Mouse (Mus musculus): ENCODE data around the gene Ugp2. TPM values are rescaled to one million over a fixed set of nuclear protein-coding genes. Genes with fewer than 3 reads are reported as not detected.

The Ugp2 gene
- polyA plus RNA-seq, 1 experiment from 2014 or later = 92.7 TPM

DNA sequence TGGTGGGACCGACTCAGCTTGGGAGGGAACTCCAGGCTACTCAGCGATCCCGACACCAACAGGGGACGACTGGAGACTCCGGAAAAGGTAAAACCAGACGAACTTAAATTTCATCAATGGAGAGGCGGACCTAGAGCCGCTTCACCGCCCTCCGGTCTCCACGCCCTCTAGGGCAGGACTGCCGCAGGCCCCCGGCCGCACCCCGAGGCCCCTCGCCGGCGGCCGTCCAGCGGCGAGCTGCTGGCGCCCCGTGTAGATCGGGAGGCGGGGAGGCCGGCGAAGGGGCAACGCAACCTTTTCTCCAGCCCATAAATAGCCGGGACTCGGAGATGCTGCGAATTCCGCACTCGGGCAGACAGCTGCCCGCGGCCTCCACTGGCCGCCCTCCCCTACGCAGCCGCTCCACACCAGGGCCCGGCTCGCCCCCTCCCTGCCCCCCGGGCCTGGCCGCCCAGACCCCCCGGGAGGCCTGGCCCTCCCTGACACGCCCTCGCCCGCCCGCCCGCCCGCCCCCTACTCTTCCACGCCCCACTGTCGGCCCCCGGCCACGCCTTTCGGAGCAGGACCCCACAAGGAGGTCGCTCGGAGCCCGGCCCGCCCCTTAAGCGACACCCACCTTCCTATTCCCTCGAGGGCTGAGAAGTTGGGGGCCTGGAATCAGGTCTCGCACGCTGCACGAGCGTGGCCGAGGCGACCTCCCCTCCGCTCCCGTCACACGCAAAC lies 441 bp downstream of the Ugp2 start:
- no peaks in the 10 kb centered on the region for H3K36me3 ChIP-seq
- H3K4me2 ChIP-seq (replicated peaks) = peak overlapping the region; percentile 73
- peak overlapping the region; percentile 96 for H3K27ac ChIP-seq (replicated peaks)
- H3K9ac ChIP-seq = peak overlapping the region; percentile 75
- peaks cover 20% of the 10 kb centered on the region for H3K4me1 ChIP-seq
- H3K27me3 ChIP-seq = no peaks in the 10 kb centered on the region
- peak overlapping the region; percentile 79 for H3K4me3 ChIP-seq (replicated peaks)
- H3K9me3 ChIP-seq (replicated peaks) = no peaks in the 10 kb centered on the region
- WGBS = under 1% methylated on average over 65 of the region's 69 CpGs
- peak; percentile 94 for ATAC-seq (ENCODE audit: insufficient number of reproducible peaks, low FRiP score, low TSS enrichment, low read depth)

DNA sequence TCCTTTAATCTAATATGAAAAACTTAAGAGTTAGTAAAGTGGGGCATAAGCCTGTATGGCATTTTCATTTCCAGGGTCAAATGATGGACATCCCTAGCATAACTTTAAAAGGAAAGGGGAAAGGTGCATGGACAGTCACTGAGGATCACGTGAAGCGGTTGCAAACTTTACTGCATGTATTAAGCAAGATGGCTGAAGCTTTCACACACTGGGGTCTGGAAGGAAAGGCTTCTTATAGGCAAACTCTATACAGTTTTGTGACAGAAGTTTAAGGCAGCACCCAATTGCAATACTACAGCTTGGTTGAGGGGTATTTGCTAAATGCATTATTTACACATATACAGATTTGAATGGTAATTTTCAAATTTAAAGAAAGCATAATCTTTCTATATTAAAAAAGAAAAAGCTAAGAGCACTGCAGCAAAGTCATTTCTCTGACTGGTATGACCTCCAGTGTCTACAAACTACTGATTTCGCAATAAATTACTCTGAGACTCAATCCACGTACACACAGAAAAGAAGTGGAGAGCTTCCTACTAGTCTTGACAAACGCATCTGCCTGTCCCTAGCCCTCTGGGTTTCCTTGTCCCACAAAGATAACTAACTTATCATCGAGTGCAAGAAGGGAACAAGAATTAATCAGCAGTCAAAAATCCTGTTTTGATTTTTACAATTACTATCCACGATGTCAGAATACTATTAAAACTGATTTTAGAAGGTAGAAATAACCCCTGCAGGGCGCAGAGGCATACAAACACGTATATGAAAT lies 1.6 kb downstream of the Ugp2 start:
- no peak for ATAC-seq (ENCODE audit: insufficient number of reproducible peaks, low FRiP score, low TSS enrichment, low read depth)

DNA sequence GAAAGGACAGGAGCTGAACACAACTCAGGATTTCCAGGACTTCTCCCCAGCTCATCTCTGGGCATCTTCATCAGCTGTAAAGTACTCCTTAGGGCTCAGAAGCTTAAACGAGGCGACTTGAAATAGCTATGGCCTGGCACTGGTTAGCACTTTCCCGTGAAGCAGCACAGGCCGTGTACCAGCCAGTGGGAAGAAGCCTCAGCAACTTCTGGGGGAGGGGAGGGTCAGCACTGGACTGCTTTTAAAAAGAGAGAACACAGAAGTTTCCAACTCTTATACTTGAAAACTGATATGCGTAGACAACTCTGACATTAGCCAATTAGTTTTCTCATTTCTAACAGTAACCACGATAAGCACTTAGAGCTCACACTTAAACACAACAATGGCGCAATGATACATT lies 2.5 kb downstream of the Ugp2 start:
- H3K4me3 ChIP-seq (replicated peaks) = peak overlapping the region; percentile 79
- H3K4me2 ChIP-seq (replicated peaks) = peak overlapping the region; percentile 73
- H3K9me3 ChIP-seq (replicated peaks) = no peaks in the 10 kb centered on the region
- no peaks in the 10 kb centered on the region for H3K36me3 ChIP-seq
- ATAC-seq (ENCODE audit: insufficient number of reproducible peaks, low FRiP score, low TSS enrichment, low read depth) = no peak
- no peaks in the 10 kb centered on the region for H3K27me3 ChIP-seq
- no peak overlapping the region for H3K27ac ChIP-seq (replicated peaks)
- H3K9ac ChIP-seq = no peak overlapping the region
- peaks cover 20% of the 10 kb centered on the region for H3K4me1 ChIP-seq
- 28% methylated on average over 7 of the region's 7 CpGs for WGBS

More for the DNA sequence above, 1.6 kb downstream of the Ugp2 start:
- H3K9ac ChIP-seq = peak overlapping the region; percentile 75; the same call in 1 of the 2 replicates
- no peaks in the 10 kb centered on the region for H3K9me3 ChIP-seq (replicated peaks)
- H3K27me3 ChIP-seq = no peaks in the 10 kb centered on the region
- peak overlapping the region; percentile 96 for H3K27ac ChIP-seq (replicated peaks)
- no peaks in the 10 kb centered on the region for H3K36me3 ChIP-seq
- H3K4me2 ChIP-seq (replicated peaks) = peak overlapping the region; percentile 73
- H3K4me3 ChIP-seq (replicated peaks) = peak overlapping the region; percentile 79
- peaks cover 20% of the 10 kb centered on the region for H3K4me1 ChIP-seq
- WGBS = 13% methylated on average over 9 of the region's 9 CpGs

DNA sequence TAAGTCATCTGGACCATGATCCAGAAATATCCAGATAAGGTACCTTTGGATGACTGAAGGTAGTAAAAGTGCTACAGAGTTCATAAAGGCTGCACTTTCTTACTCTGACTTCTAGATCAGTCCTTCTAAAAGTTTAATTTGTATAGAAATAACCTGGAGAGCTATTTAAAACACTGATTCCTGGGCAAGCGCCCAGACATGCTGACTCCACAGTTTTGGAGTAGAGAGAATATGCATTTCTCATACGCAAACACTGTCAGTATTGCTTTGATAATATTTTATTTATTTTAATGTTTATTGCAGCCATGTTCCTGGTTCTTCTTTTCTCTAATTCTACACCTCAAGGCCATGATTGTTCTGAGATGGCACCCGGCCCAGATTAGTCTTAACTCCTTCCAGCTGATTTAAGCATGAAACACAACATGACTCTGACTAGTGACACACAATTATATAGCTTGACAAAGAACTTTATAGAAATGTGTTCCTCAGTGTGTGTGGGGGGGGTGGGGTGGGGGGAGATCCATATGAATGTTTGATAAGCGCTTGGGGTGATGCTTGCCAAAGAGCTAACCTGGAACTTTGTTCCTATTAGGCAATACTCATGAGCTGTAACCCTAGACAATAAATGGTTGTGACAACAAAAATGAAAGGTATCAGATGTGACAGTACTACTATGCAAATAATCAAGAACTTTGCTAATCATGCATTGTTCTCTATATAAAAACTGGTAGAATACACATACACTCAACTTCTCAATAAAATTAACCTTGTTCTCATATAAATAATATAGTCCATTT lies 7.7 kb downstream of the Ugp2 start:
- H3K4me2 ChIP-seq (replicated peaks) = no peak overlapping the region
- no peak for ATAC-seq (ENCODE audit: insufficient number of reproducible peaks, low FRiP score, low TSS enrichment, low read depth)
- H3K36me3 ChIP-seq = no peaks in the 10 kb centered on the region
- H3K9ac ChIP-seq = no peak overlapping the region
- H3K4me1 ChIP-seq = peaks cover 4% of the 10 kb centered on the region
- no peak overlapping the region for H3K27ac ChIP-seq (replicated peaks)
- no peak overlapping the region for H3K4me3 ChIP-seq (replicated peaks)
- 76% methylated on average over 4 of the region's 4 CpGs for WGBS
- no peaks in the 10 kb centered on the region for H3K27me3 ChIP-seq
- H3K9me3 ChIP-seq (replicated peaks) = no peaks in the 10 kb centered on the region

DNA sequence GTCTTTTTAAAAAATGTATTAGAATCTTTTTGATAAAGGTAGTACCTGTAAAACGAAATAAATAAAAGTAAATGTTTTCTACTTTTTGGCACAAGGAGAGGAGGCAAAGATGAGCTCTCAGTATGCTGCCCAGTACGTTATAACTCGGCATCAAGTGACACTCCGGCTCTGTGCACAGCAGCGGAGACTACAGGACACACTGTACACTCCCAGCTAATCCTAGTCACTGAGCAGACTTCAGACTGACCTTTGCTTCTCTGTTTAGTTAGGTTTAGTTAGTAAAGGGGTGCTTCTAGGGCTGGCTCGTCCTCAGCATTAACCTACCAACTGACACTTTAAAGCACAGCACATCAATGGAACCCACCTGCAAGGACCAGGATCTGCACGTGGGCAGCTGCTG lies 19.7 kb downstream of the Ugp2 start:
- no peak for ATAC-seq (ENCODE audit: insufficient number of reproducible peaks, low FRiP score, low TSS enrichment, low read depth)

DNA sequence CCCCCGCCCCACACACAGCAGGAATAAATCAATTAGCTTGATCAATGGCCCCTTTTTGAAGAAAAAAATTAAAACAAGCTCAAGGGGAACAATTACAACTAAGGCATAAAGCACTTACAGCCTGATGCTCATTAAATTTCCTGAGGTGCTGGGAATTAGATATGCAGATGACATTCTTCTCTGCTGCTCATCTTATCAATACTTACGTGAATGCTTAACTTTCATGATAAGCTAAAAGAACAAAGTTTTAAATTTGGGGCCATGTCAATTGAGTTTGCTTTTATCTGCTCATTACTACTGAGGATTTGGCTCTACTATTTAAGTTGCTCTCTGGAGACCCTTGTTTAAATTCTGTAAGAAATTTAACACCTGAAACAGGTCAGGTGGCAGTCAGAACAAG lies 22.1 kb downstream of the Ugp2 start:
- Histone ChIP-seq H3K4me2 (replicated peaks) (no peak overlapping the region), H3K4me3 (replicated peaks) (no peak overlapping the region), H3K9me3 (replicated peaks) (no peaks in the 10 kb centered on the region), H3K27ac (replicated peaks) (no peak overlapping the region), H3K36me3 (peaks cover 29% of the 10 kb centered on the region), H3K9ac (no peak overlapping the region), H3K4me1 (no peaks in the 10 kb centered on the region), H3K27me3 (no peaks in the 10 kb centered on the region)
- ATAC-seq (ENCODE audit: insufficient number of reproducible peaks, low FRiP score, low TSS enrichment, low read depth) = no peak
- whole genome bisulfite sequencing = 88% methylated on average over 2 of the region's 2 CpGs

More for the DNA sequence above, 19.7 kb downstream of the Ugp2 start:
- no peaks in the 10 kb centered on the region for H3K4me1 ChIP-seq
- H3K27ac ChIP-seq (replicated peaks) = no peak overlapping the region
- H3K36me3 ChIP-seq = peaks cover 29% of the 10 kb centered on the region
- H3K9ac ChIP-seq = no peak overlapping the region
- H3K4me3 ChIP-seq (replicated peaks) = no peak overlapping the region
- H3K4me2 ChIP-seq (replicated peaks) = no peak overlapping the region
- H3K9me3 ChIP-seq (replicated peaks) = no peaks in the 10 kb centered on the region
- no peaks in the 10 kb centered on the region for H3K27me3 ChIP-seq
- WGBS = 85% methylated on average over 7 of the region's 7 CpGs

DNA sequence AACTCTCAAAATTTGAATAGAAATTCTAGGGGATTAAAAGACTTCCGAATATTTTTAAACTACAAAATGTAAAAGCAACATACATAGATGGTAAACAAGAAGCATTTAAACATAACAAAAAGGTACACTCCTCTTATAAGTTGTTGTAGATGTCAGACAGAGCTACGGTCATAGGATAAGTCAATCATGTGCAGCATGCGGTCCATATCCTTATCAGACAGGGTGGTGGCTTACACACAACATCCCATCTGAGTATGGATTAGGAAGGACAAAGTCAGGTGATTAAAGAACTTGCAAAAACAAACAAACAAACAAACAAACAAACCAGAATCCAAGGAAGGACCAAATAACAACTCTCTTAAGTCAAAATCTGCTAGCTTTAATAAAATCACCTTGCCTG lies 25.0 kb downstream of the Ugp2 start:
- Histone ChIP-seq H3K27ac (replicated peaks) (no peak overlapping the region), H3K27me3 (no peaks in the 10 kb centered on the region), H3K4me1 (no peaks in the 10 kb centered on the region), H3K4me3 (replicated peaks) (no peak overlapping the region), H3K9ac (no peak overlapping the region), H3K4me2 (replicated peaks) (no peak overlapping the region), H3K9me3 (replicated peaks) (no peaks in the 10 kb centered on the region), H3K36me3 (peaks cover 25% of the 10 kb centered on the region)
- WGBS = 93% methylated on average over 3 of the region's 3 CpGs
- ATAC-seq (ENCODE audit: insufficient number of reproducible peaks, low FRiP score, low TSS enrichment, low read depth) = no peak

DNA sequence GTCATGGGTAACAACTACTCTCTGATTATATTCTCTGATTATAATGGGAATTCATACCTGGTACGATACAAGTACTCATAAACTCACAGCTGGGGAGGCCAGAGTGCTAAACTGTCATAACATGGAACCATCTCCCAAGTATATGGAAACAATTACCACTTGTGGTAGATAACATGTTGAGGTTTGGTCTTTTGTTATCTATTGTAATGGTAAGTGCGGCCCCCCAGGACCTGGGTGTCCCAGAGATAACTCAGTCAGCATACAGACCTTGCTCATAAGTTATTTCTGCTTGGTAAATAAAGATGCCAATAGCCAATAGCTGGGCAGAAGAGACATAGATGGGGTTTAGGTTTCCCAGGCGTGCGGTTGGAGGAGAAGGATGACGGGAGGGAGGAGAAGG lies 27.5 kb downstream of the Ugp2 start:
- H3K27ac ChIP-seq (replicated peaks) = no peak overlapping the region
- H3K27me3 ChIP-seq = no peaks in the 10 kb centered on the region
- no peaks in the 10 kb centered on the region for H3K9me3 ChIP-seq (replicated peaks)
- no peak overlapping the region for H3K4me2 ChIP-seq (replicated peaks)
- no peak overlapping the region for H3K4me3 ChIP-seq (replicated peaks)
- ATAC-seq (ENCODE audit: insufficient number of reproducible peaks, low FRiP score, low TSS enrichment, low read depth) = no peak
- no peaks in the 10 kb centered on the region for H3K4me1 ChIP-seq
- H3K9ac ChIP-seq = no peak overlapping the region
- H3K36me3 ChIP-seq = peaks cover 15% of the 10 kb centered on the region; the same call in 1 of the 2 replicates
- 96% methylated on average over 5 of the region's 5 CpGs for WGBS

DNA sequence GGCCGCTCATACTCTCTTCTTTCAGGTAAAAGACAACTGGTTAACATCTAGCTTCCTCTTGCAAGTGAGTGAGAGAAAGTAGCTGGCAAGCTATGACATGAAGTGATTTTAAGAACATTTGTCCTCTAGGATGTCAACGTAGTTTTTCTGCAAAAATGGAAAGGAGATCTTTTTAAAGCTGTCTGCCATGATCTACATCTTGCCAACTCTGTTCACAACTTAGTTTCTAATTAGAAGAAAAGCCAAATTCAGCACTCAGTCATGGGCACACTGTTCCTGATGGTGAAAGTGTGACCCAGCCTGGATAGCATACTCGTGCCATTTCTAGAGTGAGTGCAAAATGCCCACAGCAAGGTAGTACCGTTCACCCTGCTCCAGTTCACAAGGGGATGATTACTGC lies 31.9 kb downstream of the Ugp2 start:
- H3K9ac ChIP-seq = no peak overlapping the region
- no peak overlapping the region for H3K4me2 ChIP-seq (replicated peaks)
- H3K4me1 ChIP-seq = no peaks in the 10 kb centered on the region
- no peaks in the 10 kb centered on the region for H3K9me3 ChIP-seq (replicated peaks)
- H3K27ac ChIP-seq (replicated peaks) = no peak overlapping the region
- peaks cover 8% of the 10 kb centered on the region; the same call in 1 of the 2 replicates for H3K36me3 ChIP-seq
- 71% methylated on average over 4 of the region's 4 CpGs for WGBS
- H3K4me3 ChIP-seq (replicated peaks) = no peak overlapping the region
- no peaks in the 10 kb centered on the region for H3K27me3 ChIP-seq
- ATAC-seq (ENCODE audit: insufficient number of reproducible peaks, low FRiP score, low TSS enrichment, low read depth) = no peak

DNA sequence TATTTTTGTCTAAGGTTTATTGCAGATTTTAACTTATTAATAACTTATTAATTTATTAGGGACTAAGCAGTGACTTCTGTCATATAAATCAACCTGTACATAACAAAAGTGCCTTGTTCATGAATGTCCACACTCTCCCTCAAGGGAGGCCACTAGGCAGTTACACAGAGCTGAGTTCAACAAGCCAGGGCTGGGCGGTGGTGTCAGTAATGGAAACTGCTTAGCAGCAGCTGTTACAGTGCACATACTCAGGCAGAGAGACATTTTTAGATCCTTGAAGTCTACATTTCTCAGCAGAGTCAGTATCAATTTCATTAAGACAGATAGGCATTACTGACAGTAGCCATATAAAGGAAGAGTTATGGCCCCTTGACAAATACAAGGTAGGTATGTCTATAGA lies 33.1 kb downstream of the Ugp2 start:
- no peaks in the 10 kb centered on the region for H3K4me1 ChIP-seq
- H3K4me2 ChIP-seq (replicated peaks) = no peak overlapping the region
- no peak overlapping the region for H3K9ac ChIP-seq
- H3K27ac ChIP-seq (replicated peaks) = no peak overlapping the region
- no peaks in the 10 kb centered on the region for H3K27me3 ChIP-seq
- no peaks in the 10 kb centered on the region for H3K9me3 ChIP-seq (replicated peaks)
- 93% methylated on average over 1 of the region's 1 CpGs for WGBS
- ATAC-seq (ENCODE audit: insufficient number of reproducible peaks, low FRiP score, low TSS enrichment, low read depth) = no peak
- no peak overlapping the region for H3K4me3 ChIP-seq (replicated peaks)
- peaks cover 11% of the 10 kb centered on the region for H3K36me3 ChIP-seq

DNA sequence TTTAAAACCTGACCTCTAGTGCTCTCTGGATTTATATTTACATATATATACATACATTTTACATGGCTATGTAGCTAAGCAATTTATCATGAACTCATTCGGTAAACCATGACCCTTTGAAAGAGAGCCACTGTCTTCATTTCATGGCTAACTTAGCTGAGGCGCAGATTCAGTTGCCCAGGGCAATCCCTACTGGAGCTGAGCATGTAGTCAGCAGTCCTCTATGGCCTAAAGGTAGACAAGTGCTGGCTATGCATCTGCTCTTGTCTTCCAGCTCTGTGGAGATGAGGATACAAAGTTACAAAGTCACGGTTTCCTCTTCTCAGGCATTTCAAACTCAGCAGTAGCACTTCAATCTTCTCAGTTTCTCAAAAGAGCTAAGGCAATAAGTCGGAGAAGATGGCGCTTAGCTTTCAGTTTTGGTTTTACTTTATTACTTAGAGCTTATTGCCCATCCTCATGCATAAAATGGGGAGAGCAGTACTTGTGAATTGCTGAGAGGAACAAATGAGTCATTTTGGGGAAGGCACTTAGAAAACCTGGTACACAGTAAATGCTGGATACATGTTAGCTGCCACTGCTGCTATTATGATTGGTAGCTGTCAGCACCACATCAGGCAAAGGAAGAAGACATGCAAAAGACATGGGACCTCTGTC lies 38.2 kb downstream of the Ugp2 start:
- Histone ChIP-seq H3K9ac (no peak overlapping the region), H3K4me2 (replicated peaks) (no peak overlapping the region), H3K4me3 (replicated peaks) (no peak overlapping the region), H3K36me3 (peaks cover 38% of the 10 kb centered on the region), H3K4me1 (no peaks in the 10 kb centered on the region), H3K27ac (replicated peaks) (no peak overlapping the region), H3K9me3 (replicated peaks) (no peaks in the 10 kb centered on the region), H3K27me3 (no peaks in the 10 kb centered on the region)
- ATAC-seq (ENCODE audit: insufficient number of reproducible peaks, low FRiP score, low TSS enrichment, low read depth) = no peak
- WGBS = 90% methylated on average over 5 of the region's 5 CpGs

Measured in embryonic facial prominence, embryonic 15.5 days (tissue).